Mouse (Mus musculus) spleen, adult 2 months (tissue): ENCODE measurements around the gene Tmem131. TPM values are rescaled to one million over a fixed set of nuclear protein-coding genes. Genes with fewer than 3 reads are reported as not detected.
"Not testable (repeated sequence)": the region's sequence is repeated elsewhere in the genome, so short reads cannot be mapped to it uniquely, and the experiment has no call there.

Experiments used
- DNase-seq, 2 experiments: peaks; one replicate each; pipeline versions ENCODE4 v3.0.0 to v3.0.0-alpha.2; 2012 to 2021; ENCODE audit warnings: low spot score in 2 of 2, low read depth in 1 of 2
- H3K27ac ChIP-seq: fragments of 200-500 bp; 2 replicates; pipeline ENCODE4 v1.5.1; 2012; ENCODE audit warnings: low read length, inconsistent platforms; ENCODE audit not compliant: insufficient read depth
- H3K27me3 ChIP-seq: fragments of 200-500 bp; 2 replicates; pipeline ENCODE4 v1.6.1; 2012; ENCODE audit warnings: mild to moderate bottlenecking, moderate library complexity, low read length, inconsistent platforms; ENCODE audit not compliant: control insufficient read depth, insufficient read depth
- H3K36me3 ChIP-seq: fragments of 200-500 bp; 2 replicates; pipeline ENCODE4 v1.6.1; 2012; ENCODE audit warnings: mild to moderate bottlenecking, low read length, inconsistent platforms; ENCODE audit not compliant: control insufficient read depth, insufficient read depth
- H3K4me1 ChIP-seq: fragments of 200-500 bp; 2 replicates; pipeline ENCODE4 v1.6.1; 2011; ENCODE audit warnings: inconsistent platforms; ENCODE audit not compliant: control insufficient read depth, insufficient read depth, insufficient read length
- H3K4me3 ChIP-seq: fragments of 200-500 bp; 2 replicates; pipeline ENCODE4 v1.5.1; 2011; ENCODE audit warnings: mild to moderate bottlenecking, inconsistent platforms; ENCODE audit not compliant: insufficient read depth, insufficient read length; ENCODE audit errors: extremely low read depth
- CTCF ChIP-seq: fragments of 200-500 bp; IDR thresholded peaks from 2 replicates; pipeline ENCODE4 v1.5.1; 2011; ENCODE audit warnings: mild to moderate bottlenecking, inconsistent platforms; ENCODE audit not compliant: insufficient read depth, insufficient read length, insufficient replicate concordance; ENCODE audit errors: extremely low read depth
- POLR2A ChIP-seq: fragments of 200-500 bp; IDR thresholded peaks from 2 replicates; pipeline ENCODE4 v1.6.1; 2011; ENCODE audit warnings: low read depth, low read length, inconsistent platforms
- WGBS: fragments of 180-500 bp; shearing (Covaris S2); methylation state at CpG from one replicate; pipeline ENCODE4 v1.1.7; 2018; 5-methylcytosine and 5-hydroxymethylcytosine counted together
- polyA plus RNA-seq: library from polyadenylated mRNA; depleted of rRNA; stranded (reverse); fragments of >200 nt; gene quantifications from 2 replicates; pipeline ENCODE4 v1.2.3, GENCODE M21; 2012

Gene Tmem131
- polyA plus RNA-seq, 1 experiment: 23.7 TPM

GRCm38 (mm10) chr1:36830913-36831866 is 112.3 kb downstream of the Tmem131 start:
- no peak for DNase-seq
- H3K27ac ChIP-seq: no peak overlapping the region
- peaks cover 40% of the 10 kb centered on the region for H3K36me3 ChIP-seq
- WGBS: 41% methylated on average over 14 of the region's 14 CpGs
- H3K4me1 ChIP-seq: no peaks in the 10 kb centered on the region
- H3K27me3 ChIP-seq: no peaks in the 10 kb centered on the region
- H3K4me3 ChIP-seq: no peak overlapping the region
- TF ChIP-seq CTCF: no peak
- no peak for TF ChIP-seq POLR2A

- TF ChIP-seq CTCF (no peak), POLR2A (no peak)
- no peak overlapping the region for H3K4me3 ChIP-seq
- H3K27ac ChIP-seq: no peak overlapping the region
- 91% methylated on average over 5 of the region's 5 CpGs for WGBS
- no peaks in the 10 kb centered on the region for H3K27me3 ChIP-seq
- H3K36me3 ChIP-seq: peaks cover 44% of the 10 kb centered on the region
- no peak for DNase-seq
- H3K4me1 ChIP-seq: no peaks in the 10 kb centered on the region
These were observed 119.1 kb downstream of the Tmem131 start for GRCm38 (mm10) chr1:36824356-36824755.

- H3K4me1 ChIP-seq, H3K4me3 ChIP-seq, H3K27ac ChIP-seq, H3K27me3 ChIP-seq, DNase-seq: not testable (repeated sequence)
- H3K36me3 ChIP-seq: peaks cover 48% of the 10 kb centered on the region
- 89% methylated on average over 4 of the region's 4 CpGs for WGBS
These were observed 121.5 kb downstream of the Tmem131 start for GRCm38 (mm10) chr1:36821918-36822317.

GRCm38 (mm10) chr1:36815166-36815565 is 128.3 kb downstream of the Tmem131 start:
- no peak for DNase-seq
- Histone ChIP-seq H3K27ac (no peak overlapping the region), H3K4me3 (no peak overlapping the region), H3K27me3 (no peaks in the 10 kb centered on the region), H3K36me3 (peaks cover 46% of the 10 kb centered on the region), H3K4me1 (no peaks in the 10 kb centered on the region)
- WGBS: 53% methylated on average over 6 of the region's 6 CpGs
- TF ChIP-seq POLR2A (no peak), CTCF (no peak)

- no peaks in the 10 kb centered on the region for H3K27me3 ChIP-seq
- no peak for DNase-seq
- H3K27ac ChIP-seq: no peak overlapping the region
- H3K4me1 ChIP-seq: no peaks in the 10 kb centered on the region
- TF ChIP-seq POLR2A (no peak), CTCF (no peak)
- 67% methylated on average over 5 of the region's 5 CpGs for WGBS
- H3K4me3 ChIP-seq: no peak overlapping the region
- peaks cover 47% of the 10 kb centered on the region for H3K36me3 ChIP-seq
These were observed 129.1 kb downstream of the Tmem131 start for GRCm38 (mm10) chr1:36814271-36814903.

GRCm38 (mm10) chr1:36813415-36813814 is 130.1 kb downstream of the Tmem131 start:
- Histone ChIP-seq H3K27ac (no peak overlapping the region), H3K27me3 (no peaks in the 10 kb centered on the region), H3K4me3 (no peak overlapping the region), H3K4me1 (no peaks in the 10 kb centered on the region), H3K36me3 (peaks cover 46% of the 10 kb centered on the region)
- TF ChIP-seq CTCF (no peak), POLR2A (no peak)
- no peak for DNase-seq
- 90% methylated on average over 7 of the region's 7 CpGs for WGBS

- H3K4me1 ChIP-seq: no peaks in the 10 kb centered on the region
- WGBS: 97% methylated on average over 7 of the region's 7 CpGs
- H3K4me3 ChIP-seq: no peak overlapping the region
- H3K27me3 ChIP-seq: no peaks in the 10 kb centered on the region
- DNase-seq: no peak
- TF ChIP-seq CTCF: no peak
- TF ChIP-seq POLR2A: no peak
- H3K27ac ChIP-seq: no peak overlapping the region
- peaks cover 47% of the 10 kb centered on the region for H3K36me3 ChIP-seq
These were observed 131.7 kb downstream of the Tmem131 start for GRCm38 (mm10) chr1:36811806-36812205.
